Mouse (Mus musculus) hindbrain, embryonic 16.5 days (tissue): ENCODE data around the gene Ccnj. TPM values are rescaled to one million over a fixed set of nuclear protein-coding genes. Genes with fewer than 3 reads are reported as not detected.

Experiments used
- ATAC-seq: fragments of 200-750 bp; cut with Nextera tagmentation; 2 replicates; pipeline ENCODE4 v1.8.0; 2017; ENCODE audit warnings: moderate TSS enrichment, moderate library complexity
- H3K27ac ChIP-seq: fragments of 300-500 bp; sonication (generic); 2 replicates; pipeline ENCODE4 v1.5.1; 2014; ENCODE audit warnings: low read depth, mild to moderate bottlenecking, control low read depth, low read length, moderate library complexity
- H3K27me3 ChIP-seq: fragments of 300-500 bp; sonication (generic); replicated peaks from 2 replicates; pipeline ENCODE4 v1.6.1; 2014; ENCODE audit warnings: low read length; ENCODE audit not compliant: control insufficient read depth, insufficient read depth
- H3K36me3 ChIP-seq: fragments of 300-500 bp; sonication (generic); 2 replicates; pipeline ENCODE4 v1.6.1; 2014; ENCODE audit warnings: mild to moderate bottlenecking, low read length, moderate library complexity, mixed read lengths; ENCODE audit not compliant: control insufficient read depth, insufficient read depth
- H3K4me1 ChIP-seq: fragments of 300-500 bp; sonication (generic); 2 replicates; pipeline ENCODE4 v1.6.1; 2014; ENCODE audit warnings: low read depth, low read length; ENCODE audit not compliant: control insufficient read depth, insufficient read depth
- H3K4me2 ChIP-seq: fragments of 300-500 bp; sonication (generic); 2 replicates; pipeline ENCODE4 v1.6.1; 2014; ENCODE audit warnings: mild to moderate bottlenecking, low read length, control low read depth, moderate library complexity
- H3K4me3 ChIP-seq: fragments of 300-500 bp; sonication (generic); 2 replicates; pipeline ENCODE4 v1.5.1; 2014; ENCODE audit warnings: mild to moderate bottlenecking, low read length, control low read depth, moderate library complexity
- H3K9ac ChIP-seq: fragments of 300-500 bp; sonication (generic); 2 replicates; pipeline ENCODE4 v1.6.1; 2014; ENCODE audit warnings: low read depth, mild to moderate bottlenecking, control low read depth, low read length, moderate library complexity
- H3K9me3 ChIP-seq: fragments of 300-500 bp; sonication (generic); 2 replicates; pipeline ENCODE4 v1.6.1; 2014; ENCODE audit warnings: mild to moderate bottlenecking, low read length, moderate library complexity; ENCODE audit not compliant: control insufficient read depth
- WGBS: fragments of 180-500 bp; shearing (Covaris S2); extraction: QIAGEN DNeasy Blood & Tissue Kit; methylation state at CpG from one replicate; pipeline ENCODE4 v1.1.7; 2014; 5-methylcytosine and 5-hydroxymethylcytosine counted together
- microRNA-seq: library from miRNA; unstranded; fragments of <30 nt; microRNA quantifications from one replicate; pipeline ENCODE4, GENCODE M21; 2017
- polyA plus RNA-seq: library from polyadenylated mRNA; unstranded; fragments of >200 nt; fragmentation: Nextera tagmentation; extraction: Ambion mirVana; gene quantifications from 2 replicates; pipeline ENCODE4 v1.2.1, GENCODE M21; 2015

Gene Ccnj
- polyA plus RNA-seq, 1 experiment from 2014 or later, result 11.9 TPM

DNA sequence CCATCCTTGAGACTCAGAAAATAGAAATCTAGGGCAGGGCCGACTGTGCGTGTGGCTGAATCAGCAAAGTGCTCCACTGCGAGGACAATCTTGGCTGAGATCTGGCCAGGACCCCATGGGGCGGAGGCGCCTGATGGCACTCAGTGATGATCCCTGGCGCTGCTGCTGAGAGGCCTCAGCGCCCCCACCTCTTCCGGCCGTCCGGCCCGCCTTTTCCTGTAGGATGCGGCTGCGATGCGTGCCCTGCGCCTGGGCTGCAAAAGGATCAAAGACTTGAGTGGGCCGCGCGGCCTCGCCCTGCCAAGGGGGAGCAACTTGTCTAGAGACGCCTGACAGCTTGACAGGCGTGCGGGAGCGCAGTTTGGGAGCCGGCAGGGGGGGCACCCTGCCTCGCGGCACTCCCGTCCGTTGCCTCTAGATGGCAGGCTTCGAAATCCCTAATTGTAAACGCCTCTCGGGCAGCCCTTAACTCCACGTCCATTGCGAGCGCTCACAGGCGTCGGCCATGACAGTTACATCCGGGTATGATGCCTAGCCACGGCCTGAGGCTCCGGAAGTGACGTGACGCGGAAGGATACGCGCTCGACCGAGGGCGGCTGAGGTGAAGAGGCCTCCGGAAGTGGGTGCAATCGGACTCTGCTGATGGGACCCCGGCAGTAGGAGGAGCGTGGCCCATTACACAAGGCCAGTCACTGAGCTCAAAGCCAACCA, 42.0 kb downstream of the Ccnj start:
- peaks cover 37% of the 10 kb centered on the region for H3K27me3 ChIP-seq
- peak overlapping the region; percentile 61 for H3K4me3 ChIP-seq
- peak overlapping the region; percentile 93 for H3K27ac ChIP-seq
- H3K4me2 ChIP-seq, result peak overlapping the region; percentile 80
- H3K4me1 ChIP-seq, result no peaks in the 10 kb centered on the region
- WGBS, result 2% methylated on average over 50 of the region's 51 CpGs
- no peaks in the 10 kb centered on the region for H3K36me3 ChIP-seq
- H3K9ac ChIP-seq, result peak overlapping the region; percentile 77
- no peaks in the 10 kb centered on the region for H3K9me3 ChIP-seq
- peak; percentile 99 for ATAC-seq

DNA sequence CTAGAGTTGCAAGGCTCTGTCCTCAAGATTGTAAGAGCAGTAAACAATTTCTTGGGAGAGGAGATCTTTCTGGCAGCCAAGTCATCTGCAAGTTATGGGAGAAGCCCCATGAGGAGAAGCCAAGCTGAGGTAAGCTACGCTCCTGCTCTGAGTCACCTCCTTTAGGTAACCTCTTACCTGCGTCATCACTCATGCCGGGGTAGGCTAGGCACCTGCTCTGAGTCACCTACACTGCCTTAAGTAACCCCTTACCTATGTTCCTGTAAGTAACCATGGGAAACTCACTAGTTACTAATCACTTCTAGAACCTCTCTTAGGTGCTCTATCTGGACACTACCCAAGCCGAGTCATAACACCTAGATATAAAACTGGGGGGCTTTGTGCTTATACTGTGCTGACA, 50.6 kb downstream of the Ccnj start:
- H3K27me3 ChIP-seq, result peaks cover 41% of the 10 kb centered on the region
- no peak for ATAC-seq

GRCm38 (mm10) chr19:40888887-40889286, 57.8 kb downstream of the Ccnj start:
- H3K9me3 ChIP-seq, result no peaks in the 10 kb centered on the region; the same call in 1 of the 2 replicates
- no peak overlapping the region for H3K9ac ChIP-seq
- H3K27me3 ChIP-seq, result peaks cover 42% of the 10 kb centered on the region
- H3K4me1 ChIP-seq, result no peaks in the 10 kb centered on the region
- H3K4me2 ChIP-seq, result no peak overlapping the region
- no peak for ATAC-seq
- no peaks in the 10 kb centered on the region for H3K36me3 ChIP-seq
- no peak overlapping the region for H3K27ac ChIP-seq
- no peak overlapping the region for H3K4me3 ChIP-seq
- WGBS, result 77% methylated on average over 1 of the region's 1 CpGs

More for the DNA sequence above, 50.6 kb downstream of the Ccnj start:
- Histone ChIP-seq H3K4me2 (no peak overlapping the region), H3K4me3 (no peak overlapping the region), H3K9me3 (no peaks in the 10 kb centered on the region), H3K4me1 (no peaks in the 10 kb centered on the region), H3K9ac (no peak overlapping the region), H3K36me3 (no peaks in the 10 kb centered on the region), H3K27ac (no peak overlapping the region)
- WGBS, result 91% methylated on average over 4 of the region's 4 CpGs

GRCm38 (mm10) chr19:40894071-40894506, 63.0 kb downstream of the Ccnj start:
- Histone ChIP-seq H3K27ac (peak overlapping the region; percentile 97), H3K36me3 (no peaks in the 10 kb centered on the region), H3K4me2 (peak overlapping the region; percentile 80), H3K4me3 (peak overlapping the region; percentile 75), H3K9ac (peak overlapping the region; percentile 77), H3K9me3 (no peaks in the 10 kb centered on the region; the same call in 1 of the 2 replicates), H3K27me3 (peaks cover 23% of the 10 kb centered on the region), H3K4me1 (no peaks in the 10 kb centered on the region)
- ATAC-seq, result no peak
- WGBS, result 43% methylated on average over 21 of the region's 21 CpGs

GRCm38 (mm10) chr19:40894519-40895392, 63.7 kb downstream of the Ccnj start, which contains the start of gene Zfp518a:
TSS of gene Zfp518a (plus strand) at chr19:40894705.
- no peaks in the 10 kb centered on the region for H3K36me3 ChIP-seq
- H3K4me2 ChIP-seq, result peak within 1 kb of the TSS; percentile 80
- H3K4me1 ChIP-seq, result no peaks in the 10 kb centered on the region
- peak within 1 kb of the TSS; percentile 77 for H3K9ac ChIP-seq
- ATAC-seq, result peak; percentile 96
- under 1% methylated on average over 74 of the region's 89 CpGs for WGBS
- H3K9me3 ChIP-seq, result no peaks in the 10 kb centered on the region; the same call in 1 of the 2 replicates
- peaks cover 21% of the 10 kb centered on the region for H3K27me3 ChIP-seq
- H3K27ac ChIP-seq, result peak within 1 kb of the TSS; percentile 97
- peak within 1 kb of the TSS; percentile 75 for H3K4me3 ChIP-seq

DNA sequence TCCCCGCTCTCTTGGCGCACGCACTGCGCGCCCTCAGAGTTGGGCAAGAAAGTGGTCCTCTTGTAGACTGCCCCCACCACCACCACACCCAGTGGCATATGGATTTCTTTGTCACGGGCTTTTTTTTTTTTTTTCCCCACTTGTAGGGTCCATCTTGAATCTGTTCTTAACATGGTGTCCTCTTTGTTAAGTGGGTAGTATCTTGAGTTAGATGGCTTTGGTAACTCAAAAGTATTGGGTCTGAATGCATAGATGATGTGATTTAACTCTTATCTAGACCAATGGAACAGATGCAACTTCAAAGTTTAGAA, 64.3 kb downstream of the Ccnj start:
- H3K9ac ChIP-seq, result peak overlapping the region; percentile 77
- no peaks in the 10 kb centered on the region for H3K36me3 ChIP-seq
- H3K4me2 ChIP-seq, result peak overlapping the region; percentile 80
- H3K27ac ChIP-seq, result peak overlapping the region; percentile 97
- no peaks in the 10 kb centered on the region for H3K4me1 ChIP-seq
- ATAC-seq, result no peak
- H3K9me3 ChIP-seq, result no peaks in the 10 kb centered on the region; the same call in 1 of the 2 replicates
- H3K27me3 ChIP-seq, result peaks cover 18% of the 10 kb centered on the region
- WGBS, result 0% methylated on average over 6 of the region's 6 CpGs
- H3K4me3 ChIP-seq, result peak overlapping the region; percentile 75

Small RNA genes within 50 kb of the gene (microRNA-seq; reads per million reads assigned to microRNA genes)
- gene Mir8092, result not detected

Other genes starting within 250 kb of the Ccnj start
- gene Aldh18a1, start 242.8 kb upstream of the Ccnj start, polyA plus RNA-seq, result 43.7 and 52.8 TPM in 2 replicates
- gene Tctn3, start 219.0 kb upstream of the Ccnj start, polyA plus RNA-seq, result 14.8 and 16.6 TPM in 2 replicates
- 7.7 and 8.1 TPM in 2 replicates for gene Entpd1, start 218.9 kb upstream of the Ccnj start, polyA plus RNA-seq
- gene Cc2d2b, start 82.5 kb upstream of the Ccnj start, polyA plus RNA-seq, result 0.12 and 0.44 TPM in 2 replicates
- gene Zfp518a, start 63.4 kb downstream of the Ccnj start, polyA plus RNA-seq, result 3.2 and 5.5 TPM in 2 replicates
- 0.96 and 0.97 TPM in 2 replicates for gene Blnk, start 163.3 kb downstream of the Ccnj start, polyA plus RNA-seq
- 0.10 TPM in 1 of 2 replicates, not detected in the other for gene Dntt, start 198.0 kb downstream of the Ccnj start, polyA plus RNA-seq
- not detected in 2 replicates for gene Opalin, start 245.8 kb downstream of the Ccnj start, polyA plus RNA-seq